Mouse (Mus musculus) hindbrain, embryonic 12.5 days (tissue): ENCODE results near the gene Mia3. TPM values are rescaled to one million over a fixed set of nuclear protein-coding genes. Genes with fewer than 3 reads are reported as not detected.
"Not testable (repeated sequence)": the region's sequence is repeated elsewhere in the genome, so short reads cannot be mapped to it uniquely, and the experiment has no call there.

Experiments
- ATAC-seq: fragments of 200-750 bp; cut with Nextera tagmentation; 2 replicates; pipeline ENCODE4 v1.8.0; 2017; ENCODE audit warnings: moderate TSS enrichment; ENCODE audit not compliant: low FRiP score
- H3K27ac ChIP-seq: fragments of 300-500 bp; sonication (generic); 2 replicates; pipeline ENCODE4 v1.5.1; 2016; ENCODE audit warnings: mild to moderate bottlenecking
- H3K27me3 ChIP-seq: fragments of 300-500 bp; sonication (generic); 2 replicates; pipeline ENCODE4 v1.6.1; 2016; ENCODE audit warnings: mild to moderate bottlenecking
- H3K36me3 ChIP-seq: fragments of 300-500 bp; sonication (generic); 2 replicates; pipeline ENCODE4 v1.6.1; 2016; ENCODE audit warnings: mild to moderate bottlenecking
- H3K4me1 ChIP-seq: fragments of 300-500 bp; sonication (generic); 2 replicates; pipeline ENCODE4 v1.6.1; 2016
- H3K4me2 ChIP-seq: fragments of 300-500 bp; sonication (generic); replicated peaks from 2 replicates; pipeline ENCODE4 v1.6.1; 2016; ENCODE audit warnings: mild to moderate bottlenecking
- H3K4me3 ChIP-seq: fragments of 300-500 bp; sonication (generic); 2 replicates; pipeline ENCODE4 v1.5.1; 2016; ENCODE audit warnings: mild to moderate bottlenecking
- H3K9ac ChIP-seq: fragments of 300-500 bp; sonication (generic); 2 replicates; pipeline ENCODE4 v1.6.1; 2016; ENCODE audit warnings: mild to moderate bottlenecking, moderate library complexity
- H3K9me3 ChIP-seq: fragments of 300-500 bp; sonication (generic); replicated peaks from 2 replicates; pipeline ENCODE4 v1.6.1; 2016; ENCODE audit warnings: mild to moderate bottlenecking
- WGBS: fragments of 180-500 bp; shearing (Covaris S2); methylation state at CpG from one replicate; pipeline ENCODE4 v1.1.7; 2016; 5-methylcytosine and 5-hydroxymethylcytosine counted together
- polyA plus RNA-seq: library from polyadenylated mRNA; unstranded; fragments of >200 nt; fragmentation: Nextera tagmentation; extraction: Ambion mirVana; gene quantifications from 2 replicates; pipeline ENCODE4 v1.2.1, GENCODE M21; 2016

Gene Mia3
- polyA plus RNA-seq, 1 experiment from 2014 or later, result 132 TPM

GRCm38 (mm10) chr1:183374728-183375127 lies 5.4 kb upstream of the Mia3 start:
- H3K4me2 ChIP-seq, result no peak overlapping the region
- WGBS, result 80% methylated on average over 5 of the region's 5 CpGs
- H3K4me1 ChIP-seq, result no peaks in the 10 kb centered on the region
- H3K27me3 ChIP-seq, result peaks cover 3% of the 10 kb centered on the region; the same call in 1 of the 2 replicates
- no peak for ATAC-seq
- H3K36me3 ChIP-seq, result no peaks in the 10 kb centered on the region
- H3K9me3 ChIP-seq, result peaks cover 8% of the 10 kb centered on the region; the same call in 1 of the 2 replicates
- no peak overlapping the region for H3K4me3 ChIP-seq
- H3K27ac ChIP-seq, result no peak overlapping the region
- H3K9ac ChIP-seq, result no peak overlapping the region

- Histone ChIP-seq H3K9ac (peak overlapping the region; percentile 90), H3K9me3 (no peaks in the 10 kb centered on the region), H3K36me3 (peaks cover 12% of the 10 kb centered on the region), H3K27ac (peak overlapping the region; percentile 80), H3K27me3 (no peaks in the 10 kb centered on the region), H3K4me3 (peak overlapping the region; percentile 87), H3K4me1 (peaks cover 15% of the 10 kb centered on the region), H3K4me2 (peak overlapping the region; percentile 89)
- WGBS, result 2% methylated on average over 54 of the region's 56 CpGs
- ATAC-seq, result peak; percentile 86
Observed at GRCm38 (mm10) chr1:183368601-183369400, 552 bp downstream of the Mia3 start.

DNA sequence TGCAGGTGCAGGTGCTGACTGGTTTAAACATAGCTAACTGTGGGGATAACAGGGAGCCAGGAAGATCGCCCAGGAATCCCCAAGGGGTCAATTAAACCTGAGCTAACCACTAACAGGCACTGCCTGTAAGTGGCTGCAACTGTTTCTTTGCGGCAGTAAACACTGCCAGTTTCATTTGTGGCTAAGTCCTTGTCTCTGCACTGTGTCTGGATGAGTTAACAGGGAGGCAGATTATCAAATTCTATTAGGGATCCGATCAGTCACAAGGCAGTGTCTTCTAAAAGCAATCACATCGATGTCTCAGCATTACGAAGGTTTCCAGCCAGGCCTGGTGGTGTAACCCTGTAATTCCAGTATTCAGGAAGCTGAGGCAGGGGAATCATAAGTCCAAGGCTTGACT lies 3.0 kb downstream of the Mia3 start:
- no peaks in the 10 kb centered on the region for H3K9me3 ChIP-seq
- no peak overlapping the region for H3K27ac ChIP-seq
- H3K36me3 ChIP-seq, result peaks cover 16% of the 10 kb centered on the region
- H3K4me1 ChIP-seq, result peaks cover 15% of the 10 kb centered on the region
- 85% methylated on average over 5 of the region's 5 CpGs for WGBS
- H3K27me3 ChIP-seq, result no peaks in the 10 kb centered on the region
- H3K4me3 ChIP-seq, result no peak overlapping the region
- H3K4me2 ChIP-seq, result no peak overlapping the region
- no peak for ATAC-seq
- H3K9ac ChIP-seq, result no peak overlapping the region

DNA sequence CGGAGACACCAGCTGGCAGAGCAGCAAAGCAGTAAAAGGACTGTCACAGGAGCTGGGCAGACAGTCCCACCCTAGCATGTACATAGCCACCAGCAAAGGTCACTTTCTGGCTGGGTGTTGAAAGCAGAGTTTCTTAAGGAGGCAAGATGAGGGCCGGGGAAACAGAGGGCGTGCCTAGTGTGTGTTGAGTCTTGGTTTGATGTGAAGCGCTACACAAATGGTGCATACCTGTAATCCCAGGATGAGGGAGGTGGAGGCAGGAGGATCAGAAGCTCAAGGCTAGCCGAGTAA lies 5.8 kb downstream of the Mia3 start:
- no peak overlapping the region for H3K4me3 ChIP-seq
- 94% methylated on average over 5 of the region's 5 CpGs for WGBS
- H3K9me3 ChIP-seq, result no peaks in the 10 kb centered on the region
- no peak for ATAC-seq
- no peak overlapping the region for H3K4me2 ChIP-seq
- H3K9ac ChIP-seq, result no peak overlapping the region
- peaks cover 39% of the 10 kb centered on the region for H3K36me3 ChIP-seq
- H3K4me1 ChIP-seq, result peaks cover 13% of the 10 kb centered on the region
- H3K27me3 ChIP-seq, result no peaks in the 10 kb centered on the region
- no peak overlapping the region for H3K27ac ChIP-seq

DNA sequence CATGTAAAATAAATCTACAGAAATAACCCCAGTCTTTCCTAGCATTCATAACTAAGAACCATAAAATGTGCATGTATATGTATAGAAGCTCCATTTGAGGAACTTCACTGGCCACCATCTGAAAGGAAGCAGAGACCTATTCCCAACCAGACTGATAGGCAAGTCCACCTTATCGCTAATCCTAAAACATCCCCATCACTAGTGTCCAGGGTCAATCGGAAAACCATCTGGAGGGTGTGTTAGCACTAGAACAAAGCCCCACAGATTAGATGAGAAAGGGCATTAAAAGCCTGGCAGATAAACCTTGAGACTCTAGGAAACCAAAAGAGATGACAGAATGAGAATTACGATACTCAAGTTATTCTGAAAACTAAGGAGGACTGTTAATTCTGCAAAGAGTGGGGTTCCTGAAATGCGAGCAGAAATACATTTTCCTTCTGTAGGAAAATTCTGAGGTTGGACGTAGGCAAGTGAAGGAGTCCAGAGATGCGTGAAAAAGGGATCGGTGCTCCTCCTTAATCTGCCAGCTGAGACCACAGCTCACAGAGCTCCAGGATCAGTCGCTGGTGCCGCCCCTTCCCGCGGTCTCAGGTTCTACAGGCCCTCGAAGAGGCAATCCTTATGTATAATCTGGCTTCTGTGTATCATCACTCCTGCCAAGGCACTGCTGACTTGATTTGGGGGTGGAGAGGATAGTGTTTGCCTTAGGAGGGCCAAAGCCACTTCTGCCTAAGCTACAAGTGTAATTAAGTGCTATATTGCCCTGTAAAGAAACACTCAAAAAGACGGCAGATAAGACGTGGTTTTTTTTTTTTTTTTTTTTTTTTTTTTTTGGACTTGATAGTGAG lies 6.4 kb downstream of the Mia3 start:
- Histone ChIP-seq H3K27ac (no peak overlapping the region), H3K4me2 (no peak overlapping the region), H3K9ac (no peak overlapping the region), H3K4me3 (no peak overlapping the region), H3K27me3 (no peaks in the 10 kb centered on the region), H3K9me3 (no peaks in the 10 kb centered on the region), H3K36me3 (peaks cover 45% of the 10 kb centered on the region), H3K4me1 (peaks cover 8% of the 10 kb centered on the region; the same call in 1 of the 2 replicates)
- 93% methylated on average over 14 of the region's 14 CpGs for WGBS
- no peak for ATAC-seq

DNA sequence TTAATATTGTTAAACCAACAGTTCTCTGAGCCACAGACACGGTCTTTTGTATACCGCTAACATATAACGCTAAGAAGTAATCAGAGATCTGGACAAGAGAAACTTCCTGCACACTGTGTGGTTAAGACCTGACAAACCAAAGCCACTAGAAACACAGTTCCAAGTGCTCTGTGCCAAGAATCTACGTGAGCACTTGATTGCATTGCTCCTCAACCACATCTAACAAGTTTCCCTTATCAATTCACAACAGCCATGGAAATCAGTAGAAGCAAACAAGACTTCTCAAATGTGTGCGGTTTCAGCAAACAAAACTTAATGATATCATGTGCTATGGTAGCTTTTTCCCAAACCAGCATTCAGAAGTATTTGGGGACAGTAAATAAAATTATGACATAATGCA lies 7.1 kb downstream of the Mia3 start:
- ATAC-seq, result no peak
- H3K4me1 ChIP-seq, result 0 out of 2 replicates have a peak, but pooled peaks cover 3% of the 10 kb centered on the region
- H3K9me3 ChIP-seq, result no peaks in the 10 kb centered on the region
- no peak overlapping the region for H3K27ac ChIP-seq
- 95% methylated on average over 5 of the region's 5 CpGs for WGBS
- H3K4me2 ChIP-seq, result no peak overlapping the region
- H3K4me3 ChIP-seq, result no peak overlapping the region
- H3K27me3 ChIP-seq, result no peaks in the 10 kb centered on the region
- H3K9ac ChIP-seq, result no peak overlapping the region
- peaks cover 51% of the 10 kb centered on the region for H3K36me3 ChIP-seq

- peaks cover 65% of the 10 kb centered on the region for H3K36me3 ChIP-seq
- ATAC-seq, result no peak
- no peaks in the 10 kb centered on the region for H3K27me3 ChIP-seq
- no peaks in the 10 kb centered on the region for H3K4me1 ChIP-seq
- H3K9me3 ChIP-seq, result no peaks in the 10 kb centered on the region
- no peak overlapping the region for H3K27ac ChIP-seq
- H3K4me2 ChIP-seq, result no peak overlapping the region
- no peak overlapping the region for H3K9ac ChIP-seq
- H3K4me3 ChIP-seq, result no peak overlapping the region
- WGBS, result 94% methylated on average over 3 of the region's 3 CpGs
Observed at GRCm38 (mm10) chr1:183358901-183359300, 10.5 kb downstream of the Mia3 start.

DNA sequence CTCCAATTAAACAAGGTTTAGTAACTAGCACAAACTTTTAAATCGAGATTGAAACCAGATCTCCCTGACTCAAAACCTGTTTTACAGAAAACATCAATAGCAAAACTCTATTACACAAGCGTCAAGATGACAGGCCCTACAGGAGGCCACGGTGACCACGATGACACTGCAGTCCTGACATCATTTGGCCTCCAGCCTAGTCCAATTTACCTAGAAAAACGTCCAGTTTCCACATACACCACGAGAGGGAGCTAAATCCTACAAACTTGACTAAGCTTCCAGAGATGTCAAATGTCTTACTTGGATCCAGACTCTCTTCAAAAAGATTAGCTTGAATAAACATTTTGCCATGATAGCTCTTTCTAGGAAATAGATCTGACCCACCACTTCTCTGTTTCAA lies 19.5 kb downstream of the Mia3 start:
- 29% methylated on average over 6 of the region's 6 CpGs for WGBS
- Histone ChIP-seq H3K27me3 (no peaks in the 10 kb centered on the region), H3K4me2 (no peak overlapping the region), H3K9me3 (no peaks in the 10 kb centered on the region), H3K4me3 (no peak overlapping the region), H3K4me1 (peaks cover 12% of the 10 kb centered on the region), H3K27ac (no peak overlapping the region), H3K36me3 (peaks cover 53% of the 10 kb centered on the region), H3K9ac (no peak overlapping the region)
- ATAC-seq, result no peak

- WGBS, result 11% methylated on average over 10 of the region's 10 CpGs
- Histone ChIP-seq H3K4me3 (peak overlapping the region; percentile 91), H3K4me2 (peak overlapping the region; percentile 91), H3K27me3 (no peaks in the 10 kb centered on the region), H3K27ac (peak overlapping the region; percentile 82), H3K9ac (peak overlapping the region; percentile 86), H3K9me3 (no peaks in the 10 kb centered on the region), H3K4me1 (peaks cover 14% of the 10 kb centered on the region), H3K36me3 (peaks cover 36% of the 10 kb centered on the region)
- peak; percentile 53 for ATAC-seq
Observed at GRCm38 (mm10) chr1:183345817-183346195, 23.5 kb downstream of the Mia3 start.

- H3K9me3 ChIP-seq, result no peaks in the 10 kb centered on the region
- H3K27me3 ChIP-seq, result no peaks in the 10 kb centered on the region
- H3K36me3 ChIP-seq, result peaks cover 33% of the 10 kb centered on the region
- under 1% methylated on average over 72 of the region's 72 CpGs for WGBS
- peak; percentile 98 for ATAC-seq
- H3K4me2 ChIP-seq, result peak overlapping the region; percentile 91
- H3K27ac ChIP-seq, result peak overlapping the region; percentile 82
- H3K9ac ChIP-seq, result peak overlapping the region; percentile 86
- peak overlapping the region; percentile 91 for H3K4me3 ChIP-seq
- peaks cover 14% of the 10 kb centered on the region for H3K4me1 ChIP-seq
Observed at GRCm38 (mm10) chr1:183344886-183345816, 24.2 kb downstream of the Mia3 start.

DNA sequence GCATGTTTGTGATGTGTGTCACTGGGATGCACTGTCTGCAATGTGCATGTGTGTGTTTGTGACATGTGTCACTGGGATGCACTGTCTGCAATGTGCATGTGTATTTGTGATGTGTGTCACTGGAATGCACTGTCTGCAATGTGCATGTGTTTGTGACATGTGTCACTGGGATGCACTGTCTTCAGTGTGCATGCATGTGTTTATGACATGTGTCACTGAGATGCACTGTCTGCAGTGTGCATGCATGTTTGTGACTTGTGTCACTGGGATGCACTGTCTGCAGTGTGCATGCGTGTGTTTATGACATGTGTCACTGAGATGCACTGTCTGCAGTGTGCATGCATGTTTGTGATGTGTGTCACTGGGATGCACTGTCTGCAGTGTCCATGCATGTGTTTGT lies 26.5 kb downstream of the Mia3 start:
- not testable (repeated sequence) for H3K9me3 ChIP-seq, H3K27ac ChIP-seq, H3K9ac ChIP-seq, H3K27me3 ChIP-seq, H3K4me3 ChIP-seq, H3K4me2 ChIP-seq, ATAC-seq
- 100% methylated on average over 1 of the region's 1 CpGs for WGBS
- Histone ChIP-seq H3K4me1 (peaks cover 14% of the 10 kb centered on the region), H3K36me3 (peaks cover 32% of the 10 kb centered on the region)

GRCm38 (mm10) chr1:183327171-183327570 lies 42.2 kb downstream of the Mia3 start:
- no peaks in the 10 kb centered on the region for H3K9me3 ChIP-seq
- no peak overlapping the region for H3K4me3 ChIP-seq
- H3K9ac ChIP-seq, result no peak overlapping the region
- no peak for ATAC-seq
- no peaks in the 10 kb centered on the region for H3K4me1 ChIP-seq
- H3K27ac ChIP-seq, result no peak overlapping the region
- H3K27me3 ChIP-seq, result no peaks in the 10 kb centered on the region
- no peak overlapping the region for H3K4me2 ChIP-seq
- 94% methylated on average over 8 of the region's 8 CpGs for WGBS
- peaks cover 78% of the 10 kb centered on the region for H3K36me3 ChIP-seq
